Mouse (Mus musculus): ENCODE measurements around the gene Thy1.

Gene Thy1

DNA sequence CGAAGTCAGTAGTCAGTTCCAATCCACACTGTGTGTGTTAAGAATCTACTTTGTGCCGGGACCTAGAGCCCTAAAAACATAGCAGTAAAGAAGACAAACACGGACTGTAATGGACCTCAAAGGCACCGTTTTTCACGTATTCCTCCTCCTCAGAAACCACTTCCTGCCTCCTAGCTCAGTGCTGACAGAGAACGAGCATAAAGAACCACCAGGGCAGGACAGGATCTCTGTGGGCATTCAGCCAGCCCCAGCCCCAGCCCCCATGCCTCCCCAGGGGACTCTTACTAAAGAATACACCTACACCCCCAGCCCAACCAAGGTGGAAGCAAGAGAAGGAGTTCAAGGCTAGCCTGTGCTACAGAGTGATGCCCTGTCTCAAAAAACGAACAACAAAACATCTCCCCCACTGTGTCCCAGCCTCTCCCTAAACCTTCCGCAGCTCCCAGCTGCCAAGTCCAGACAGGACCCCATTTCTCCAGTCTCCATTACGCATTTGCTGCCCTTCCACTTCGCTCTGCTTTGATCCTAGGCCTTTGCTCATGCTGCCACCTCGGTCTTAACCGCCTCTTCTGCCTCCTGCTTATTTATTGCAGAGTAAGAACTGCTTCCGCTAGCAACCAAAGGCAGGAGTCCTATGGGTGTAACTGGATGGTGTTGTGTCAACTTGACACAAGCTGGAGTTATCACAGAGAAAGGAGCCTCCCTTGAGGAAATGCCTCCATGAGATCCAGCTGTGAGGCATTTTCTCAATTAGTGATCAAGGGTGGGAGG, 9.0 kb upstream of the Thy1 start:
- DNase-seq (ENCODE audit: low read depth) = peak; percentile 8

DNA sequence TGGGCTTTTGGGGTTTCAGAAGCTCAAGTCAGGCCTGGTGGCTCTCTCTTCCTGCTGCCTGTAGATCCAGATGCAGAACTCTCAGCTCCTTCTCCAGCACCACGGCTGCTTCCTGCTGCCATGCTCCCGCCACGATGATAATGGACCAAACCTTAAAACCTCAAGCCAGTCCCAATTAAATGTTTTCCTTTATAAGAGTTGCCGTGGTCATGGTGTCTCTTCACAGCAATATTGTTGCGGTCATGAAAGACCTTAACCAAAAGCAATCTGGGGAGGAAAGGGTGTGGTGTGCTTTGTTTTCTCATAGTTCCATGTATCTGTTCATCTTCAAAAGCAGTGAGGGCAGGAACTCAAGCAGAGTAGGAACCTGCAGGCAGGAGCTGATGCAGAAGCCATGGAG, 6.1 kb upstream of the Thy1 start:
- DNase-seq (ENCODE audit: low read depth) = no peak

DNA sequence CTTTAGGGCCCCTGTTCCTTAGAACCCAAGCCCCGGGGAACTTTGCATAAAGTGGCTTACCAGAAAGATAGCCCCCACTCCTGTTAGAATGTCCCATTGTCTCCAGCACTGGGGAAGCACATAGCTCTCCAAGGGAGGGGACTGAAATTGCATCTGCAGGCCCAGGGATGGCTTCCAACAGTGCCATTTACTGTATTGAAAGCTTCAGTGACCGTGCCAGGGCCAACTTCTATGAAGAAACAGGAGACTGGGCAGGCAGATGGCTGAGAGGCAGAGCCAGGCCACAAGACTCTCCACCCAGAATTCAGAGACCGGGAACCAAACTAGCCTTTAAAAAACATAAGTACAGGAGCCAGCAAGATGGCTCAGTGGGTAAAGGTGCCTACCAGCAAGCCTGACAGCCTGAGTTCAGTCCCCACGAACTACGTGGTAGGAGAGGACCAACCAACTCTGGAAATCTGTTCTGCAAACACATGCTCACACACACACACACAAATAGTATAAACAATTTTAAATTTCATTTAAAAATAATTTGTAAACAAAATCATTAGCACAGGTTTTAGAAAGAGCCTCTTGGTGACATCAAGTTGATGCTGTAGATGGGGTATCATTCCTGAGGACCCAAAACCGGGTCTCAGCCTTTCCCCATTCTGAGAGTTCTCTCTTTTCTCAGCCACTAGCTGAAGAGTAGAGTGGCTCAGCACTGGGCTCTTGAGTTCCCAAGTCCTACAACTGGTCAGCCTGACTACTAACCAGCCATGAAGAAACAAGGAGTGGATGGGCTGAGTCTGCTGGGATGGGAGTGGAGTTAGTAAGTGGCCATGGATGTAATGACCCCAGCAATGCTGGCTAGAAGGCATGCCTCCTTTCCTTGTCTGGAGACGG, 1.4 kb upstream of the Thy1 start:
- DNase-seq (ENCODE audit: low read depth) = no peak

DNA sequence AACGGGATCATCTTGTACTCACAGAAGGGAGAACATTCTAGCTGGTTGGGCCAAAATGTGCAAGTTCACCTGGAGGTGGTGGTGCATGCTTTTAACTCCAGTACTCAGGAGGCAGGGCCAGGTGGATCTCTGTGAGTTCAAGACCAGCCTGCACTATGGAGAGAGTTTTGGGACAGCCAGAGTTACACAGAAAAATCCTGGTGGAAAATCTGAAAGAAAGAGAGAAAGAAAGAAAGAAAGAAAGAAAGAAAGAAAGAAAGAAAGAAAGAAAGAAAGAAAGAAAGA, 846 bp upstream of the Thy1 start:
- no peak for DNase-seq (ENCODE audit: low read depth)

DNA sequence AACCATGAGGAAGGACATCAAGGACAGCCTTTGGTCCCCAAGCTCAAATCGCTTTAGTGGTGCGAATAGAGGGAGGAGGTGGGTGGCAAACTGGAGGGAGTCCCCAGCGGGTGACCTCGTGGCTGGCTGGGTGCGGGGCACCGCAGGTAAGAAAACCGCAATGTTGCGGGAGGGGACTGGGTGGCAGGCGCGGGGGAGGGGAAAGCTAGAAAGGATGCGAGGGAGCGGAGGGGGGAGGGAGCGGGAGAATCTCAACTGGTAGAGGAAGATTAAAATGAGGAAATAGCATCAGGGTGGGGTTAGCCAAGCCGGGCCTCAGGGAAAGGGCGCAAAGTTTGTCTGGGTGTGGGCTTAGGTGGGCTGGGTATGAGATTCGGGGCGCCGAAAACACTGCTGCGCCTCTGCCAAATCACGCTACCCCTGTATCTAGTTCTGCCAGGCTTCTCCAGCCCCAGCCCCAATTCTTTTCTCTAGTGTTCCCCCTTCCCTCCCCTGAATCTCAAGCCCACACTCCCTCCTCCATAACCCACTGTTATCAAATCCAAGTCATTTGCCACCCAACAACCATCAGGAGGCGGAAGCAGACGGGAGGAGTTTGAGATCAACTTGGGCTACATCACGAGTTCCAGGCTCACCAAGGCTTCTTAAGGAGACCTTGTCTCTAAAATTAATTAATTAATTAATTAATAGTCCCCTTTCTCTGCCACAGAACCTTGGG, 683 bp downstream of the Thy1 start:
- no peak for DNase-seq (ENCODE audit: low read depth)

DNA sequence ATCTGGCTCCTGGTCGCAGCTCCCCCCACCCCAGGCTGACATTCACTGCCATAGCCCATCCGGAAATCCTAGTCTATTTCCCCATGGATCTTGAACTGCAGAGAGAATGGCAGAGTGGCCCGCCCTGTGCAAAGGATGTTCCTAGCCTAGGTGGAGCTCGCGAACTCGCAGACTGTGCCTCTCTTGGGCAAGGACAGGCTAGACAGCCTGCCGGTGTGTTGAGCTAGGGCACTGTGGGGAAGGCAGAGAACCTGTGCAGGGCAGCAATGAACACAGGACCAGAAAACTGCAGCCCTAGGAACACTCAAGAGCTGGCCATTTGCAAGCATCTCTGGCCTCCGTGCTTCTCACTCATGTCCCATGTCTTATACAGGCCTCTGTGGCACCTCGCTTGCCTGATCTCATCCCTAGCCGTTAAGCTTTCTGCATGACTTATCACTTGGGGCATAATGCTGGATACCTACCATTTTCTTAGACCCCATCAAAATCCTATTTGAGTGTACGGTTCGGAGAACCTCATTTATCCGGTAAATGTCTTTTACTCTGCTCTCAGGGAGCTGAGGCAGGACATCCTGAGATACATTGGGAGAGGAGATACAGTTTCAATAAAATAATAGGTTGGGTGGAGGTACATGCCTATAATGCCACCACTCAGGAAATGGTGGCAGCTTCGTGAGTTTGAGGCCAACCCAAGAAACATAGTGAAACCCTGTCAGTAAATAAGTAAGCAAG, 1.4 kb downstream of the Thy1 start:
- no peak for DNase-seq (ENCODE audit: low read depth)

DNA sequence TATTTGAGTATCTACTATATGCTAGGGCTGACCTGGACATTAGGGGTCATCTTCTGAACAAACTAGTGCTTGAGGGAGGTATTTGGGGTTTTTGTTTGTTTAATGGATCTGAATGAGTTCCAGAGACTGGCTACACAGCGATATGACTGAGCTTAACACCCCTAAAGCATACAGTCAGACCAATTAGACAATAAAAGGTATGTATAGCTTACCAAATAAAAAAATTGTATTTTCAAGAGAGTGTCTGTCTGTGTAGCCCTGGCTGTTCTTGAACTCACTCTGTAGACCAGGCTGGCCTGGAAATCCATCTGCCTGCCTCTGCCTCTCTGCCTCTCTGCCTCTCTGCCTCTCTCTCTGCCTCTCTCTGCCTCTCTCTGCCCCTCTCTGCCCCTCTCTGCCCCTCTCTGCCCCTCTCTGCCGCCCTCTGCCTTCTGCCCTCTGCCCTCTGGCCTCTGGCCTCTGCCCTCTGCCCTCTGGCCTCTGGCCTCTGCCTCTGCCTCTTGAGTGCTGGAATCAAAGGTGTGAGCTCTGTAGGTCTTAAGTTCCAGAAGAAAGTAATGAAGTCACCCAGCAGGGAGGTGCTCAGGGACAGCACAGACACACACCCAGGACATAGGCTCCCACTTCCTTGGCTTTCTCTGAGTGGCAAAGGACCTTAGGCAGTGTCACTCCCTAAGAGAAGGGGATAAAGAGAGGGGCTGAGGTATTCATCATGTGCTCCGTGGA, 2.1 kb downstream of the Thy1 start:
- DNase-seq (ENCODE audit: low read depth) = no peak

DNA sequence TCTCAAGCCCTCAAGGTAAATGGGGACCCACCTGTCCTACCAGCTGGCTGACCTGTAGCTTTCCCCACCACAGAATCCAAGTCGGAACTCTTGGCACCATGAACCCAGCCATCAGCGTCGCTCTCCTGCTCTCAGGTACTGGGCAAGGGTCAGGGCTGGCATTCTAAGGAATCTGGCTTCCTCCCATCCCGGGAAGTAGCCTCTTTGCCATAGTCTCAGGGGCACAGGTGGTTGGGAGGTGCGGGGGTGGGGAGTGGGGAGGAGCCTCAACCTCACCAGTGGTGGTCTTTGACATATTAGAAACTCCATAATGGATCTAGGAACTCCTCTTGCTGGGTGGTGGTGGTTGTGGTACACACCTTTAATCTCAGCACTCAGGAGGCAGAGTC, 2.7 kb downstream of the Thy1 start:
- no peak for DNase-seq (ENCODE audit: low read depth)

DNA sequence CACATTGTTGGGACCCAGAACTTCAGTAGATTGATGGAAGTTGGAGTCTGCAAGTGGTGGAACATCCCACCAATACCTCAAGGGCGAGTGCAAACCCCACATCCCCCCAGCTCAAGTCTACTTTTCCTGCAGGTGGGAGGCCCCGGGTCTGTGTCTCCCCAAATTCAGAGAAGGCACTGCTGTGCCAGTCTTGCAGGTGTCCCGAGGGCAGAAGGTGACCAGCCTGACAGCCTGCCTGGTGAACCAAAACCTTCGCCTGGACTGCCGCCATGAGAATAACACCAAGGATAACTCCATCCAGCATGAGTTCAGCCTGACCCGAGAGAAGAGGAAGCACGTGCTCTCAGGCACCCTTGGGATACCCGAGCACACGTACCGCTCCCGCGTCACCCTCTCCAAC, 3.2 kb downstream of the Thy1 start:
- no peak for DNase-seq (ENCODE audit: low read depth)

DNA sequence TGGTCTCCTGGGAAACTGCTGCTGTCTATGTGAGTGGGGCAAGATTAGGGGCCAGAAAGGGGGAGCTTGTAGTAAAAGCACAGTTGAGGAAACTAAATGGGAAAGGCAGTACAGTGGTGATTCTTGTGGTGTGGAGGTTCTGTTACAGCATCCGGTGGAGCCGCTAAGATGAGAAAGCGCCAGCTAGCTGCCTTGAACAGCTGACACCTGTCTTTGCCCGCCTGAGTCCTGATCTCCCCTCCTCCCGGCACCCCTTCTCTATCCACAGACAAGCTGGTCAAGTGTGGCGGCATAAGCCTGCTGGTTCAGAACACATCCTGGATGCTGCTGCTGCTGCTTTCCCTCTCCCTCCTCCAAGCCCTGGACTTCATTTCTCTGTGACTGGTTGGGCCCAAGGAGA, 3.9 kb downstream of the Thy1 start:
- no peak for DNase-seq (ENCODE audit: low read depth)

DNA sequence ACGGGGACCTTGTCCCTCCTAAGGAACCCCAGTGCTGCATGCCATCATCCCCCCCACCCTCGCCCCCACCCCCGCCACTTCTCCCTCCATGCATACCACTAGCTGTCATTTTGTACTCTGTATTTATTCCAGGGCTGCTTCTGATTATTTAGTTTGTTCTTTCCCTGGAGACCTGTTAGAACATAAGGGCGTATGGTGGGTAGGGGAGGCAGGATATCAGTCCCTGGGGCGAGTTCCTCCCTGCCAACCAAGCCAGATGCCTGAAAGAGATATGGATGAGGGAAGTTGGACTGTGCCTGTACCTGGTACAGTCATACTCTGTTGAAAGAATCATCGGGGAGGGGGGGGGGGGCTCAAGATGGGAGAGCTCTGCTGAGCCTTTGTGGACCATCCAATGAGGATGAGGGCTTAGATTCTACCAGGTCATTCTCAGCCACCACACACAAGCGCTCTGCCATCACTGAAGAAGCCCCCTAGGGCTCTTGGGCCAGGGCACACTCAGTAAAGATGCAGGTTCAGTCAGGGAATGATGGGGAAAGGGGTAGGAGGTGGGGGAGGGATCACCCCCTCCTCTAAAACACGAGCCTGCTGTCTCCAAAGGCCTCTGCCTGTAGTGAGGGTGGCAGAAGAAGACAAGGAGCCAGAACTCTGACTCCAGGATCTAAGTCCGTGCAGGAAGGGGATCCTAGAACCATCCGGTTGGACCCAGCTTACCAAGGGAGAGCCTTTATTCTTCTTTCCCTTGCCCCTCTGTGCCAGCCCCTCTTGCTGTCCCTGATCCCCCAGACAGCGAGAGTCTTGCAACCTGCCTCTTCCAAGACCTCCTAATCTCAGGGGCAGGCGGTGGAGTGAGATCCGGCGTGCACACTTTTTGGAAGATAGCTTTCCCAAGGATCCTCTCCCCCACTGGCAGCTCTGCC, 4.6 kb downstream of the Thy1 start:
- no peak for DNase-seq (ENCODE audit: low read depth)

DNA sequence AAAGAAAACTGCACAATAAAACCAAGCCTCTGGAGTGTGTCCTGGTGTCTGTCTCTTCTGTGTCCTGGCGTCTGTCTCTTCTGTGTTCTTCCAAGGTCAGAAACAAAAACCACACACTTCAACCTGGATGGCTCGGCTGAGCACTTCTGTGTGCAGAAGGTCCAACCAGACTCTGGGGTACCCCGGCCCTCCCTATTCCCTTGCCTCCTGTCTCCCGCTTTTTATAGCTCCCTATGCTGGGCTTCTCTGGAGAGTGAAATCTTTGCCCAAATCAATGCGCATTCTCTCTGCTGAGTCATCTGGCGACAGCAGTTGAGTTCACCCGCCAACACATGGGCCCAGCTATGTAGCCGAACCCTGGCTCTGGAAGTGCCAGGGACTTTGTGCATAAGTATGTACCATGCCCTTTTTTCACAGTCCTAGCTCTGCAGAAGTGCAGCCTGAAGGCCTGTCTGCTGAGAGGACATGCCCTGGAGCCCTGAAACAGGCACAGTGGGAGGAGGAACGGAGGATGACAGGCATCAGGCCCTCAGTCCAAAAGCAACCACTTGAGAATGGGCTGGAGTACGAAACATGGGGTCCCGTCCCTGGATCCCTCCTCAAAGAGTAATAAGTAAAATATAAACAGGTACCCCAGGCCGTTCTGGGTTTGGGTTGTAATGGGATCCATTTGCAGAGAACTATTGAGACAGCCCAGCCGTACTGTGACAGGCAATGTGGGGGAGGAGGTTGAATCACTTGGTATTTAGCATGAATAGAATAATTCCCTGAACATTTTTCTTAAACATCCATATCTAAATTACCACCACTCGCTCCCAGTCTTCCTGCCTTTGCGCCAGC, 5.6 kb downstream of the Thy1 start:
- DNase-seq (ENCODE audit: low read depth) = no peak

DNA sequence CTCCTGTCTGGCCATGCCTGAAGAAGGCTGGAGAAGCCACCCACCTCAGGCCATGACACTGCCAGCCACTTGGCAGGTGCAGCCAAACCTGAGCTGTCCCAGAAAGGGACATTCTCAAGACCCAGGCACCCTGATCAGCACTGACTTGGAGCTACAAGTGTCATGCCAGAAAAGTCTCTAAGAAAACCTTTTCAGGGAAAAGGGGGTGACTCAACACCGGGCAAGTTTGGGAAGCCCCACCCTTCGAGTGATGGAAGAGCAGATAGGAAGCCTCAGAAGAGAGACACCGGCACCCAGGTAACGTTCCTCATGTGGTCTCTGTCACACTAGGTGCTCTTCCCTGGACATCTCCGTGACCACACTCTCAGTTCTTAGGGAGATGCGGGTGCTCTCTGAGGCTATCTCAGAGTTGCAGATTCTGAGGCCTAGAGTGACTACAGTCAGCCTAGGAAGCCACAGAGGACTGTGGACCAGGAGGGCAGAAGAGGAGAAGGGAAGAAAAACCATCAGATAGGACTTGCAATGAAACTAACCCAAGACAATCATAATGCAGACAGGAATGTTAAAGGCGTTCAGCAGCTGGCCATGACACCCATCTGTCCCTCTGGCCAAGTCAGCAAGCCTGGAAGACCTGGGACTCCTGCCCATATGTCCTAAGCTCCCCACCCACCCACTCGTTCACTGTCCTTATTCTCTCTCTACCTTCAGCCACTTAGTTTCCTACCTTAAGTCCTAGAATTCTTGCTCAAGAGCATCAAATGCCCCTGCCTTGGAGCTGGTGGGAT, 6.4 kb downstream of the Thy1 start:
- no peak for DNase-seq (ENCODE audit: low read depth)

DNA sequence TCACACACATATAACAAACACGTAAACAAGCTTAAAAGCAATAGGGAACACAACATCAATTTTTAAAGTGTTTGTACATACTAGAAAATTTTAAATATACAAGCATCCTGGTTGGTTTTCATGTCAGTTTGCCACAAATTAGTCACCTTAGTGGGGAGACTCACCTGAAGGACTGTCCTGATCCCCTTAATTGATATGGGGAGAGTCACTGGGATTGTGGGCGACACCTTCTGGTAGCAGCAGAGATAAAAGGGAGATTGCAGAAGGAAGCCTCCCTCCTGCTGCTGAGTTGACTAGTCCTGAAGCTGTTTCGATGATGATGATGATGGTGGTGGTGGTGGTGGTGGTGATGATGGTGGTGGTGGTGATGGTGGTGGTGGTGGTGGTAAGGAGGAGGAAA, 9.7 kb downstream of the Thy1 start:
- no peak for DNase-seq (ENCODE audit: low read depth)

DNA sequence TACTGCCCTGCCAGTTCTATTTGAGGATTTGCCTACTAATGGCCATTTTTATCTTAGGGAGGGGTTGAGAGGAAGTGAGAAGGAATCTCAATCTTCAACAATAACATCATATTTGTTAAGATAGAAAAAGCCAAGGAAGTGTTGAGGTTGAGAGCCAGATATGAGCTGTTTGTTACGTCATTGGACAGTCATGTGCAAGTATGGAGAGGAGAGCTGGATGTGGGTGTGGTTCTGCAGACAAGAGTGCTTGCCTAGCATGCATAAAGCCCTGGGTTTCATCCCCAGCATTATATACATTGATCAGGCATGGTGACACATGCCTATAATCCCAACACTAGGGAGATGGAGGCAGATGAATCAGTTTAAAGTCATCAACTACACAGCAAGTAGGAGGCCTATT, 10.8 kb downstream of the Thy1 start:
- DNase-seq (ENCODE audit: low read depth) = peak; percentile 12

DNA sequence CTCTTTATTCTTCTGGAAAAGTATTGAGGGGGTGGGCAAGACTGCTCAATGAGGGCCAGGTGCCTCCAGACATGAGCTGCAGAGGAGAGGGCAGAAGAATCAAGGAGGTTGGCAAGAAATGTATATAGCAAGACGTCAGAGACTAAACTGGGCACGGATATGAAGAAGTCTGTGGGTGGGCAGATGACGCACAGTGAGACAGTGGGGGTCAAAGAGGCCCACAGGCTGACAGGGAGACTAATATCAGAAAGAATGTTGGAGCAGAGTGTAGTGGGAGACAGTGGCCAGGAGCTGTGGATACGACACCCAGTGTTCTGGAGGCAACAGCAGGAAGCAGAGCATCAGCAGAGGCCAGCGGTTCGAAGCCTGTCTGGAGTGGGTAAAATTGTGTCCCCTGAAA, 15.4 kb downstream of the Thy1 start:
- no peak for DNase-seq (ENCODE audit: low read depth)

DNA sequence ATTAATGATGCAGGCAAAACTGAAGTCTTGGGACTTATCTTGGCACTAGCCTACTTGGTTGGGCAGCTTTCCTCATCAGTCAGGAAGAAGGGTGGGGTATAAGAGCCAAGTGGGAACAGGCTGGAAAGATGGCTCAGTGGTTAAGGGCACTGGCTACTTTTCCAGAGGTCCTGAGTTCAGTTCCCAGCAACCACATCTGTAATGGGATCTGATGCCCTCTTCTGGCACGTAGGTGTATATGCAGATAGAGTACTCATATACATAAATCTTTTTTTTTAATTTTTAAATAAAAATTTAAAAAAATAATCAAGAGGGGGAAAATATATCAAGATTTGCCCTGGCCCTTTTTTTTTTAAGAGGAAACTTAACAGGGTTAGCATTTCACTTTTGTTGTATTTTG, 22.0 kb downstream of the Thy1 start:
- no peak for DNase-seq (ENCODE audit: low read depth)

DNA sequence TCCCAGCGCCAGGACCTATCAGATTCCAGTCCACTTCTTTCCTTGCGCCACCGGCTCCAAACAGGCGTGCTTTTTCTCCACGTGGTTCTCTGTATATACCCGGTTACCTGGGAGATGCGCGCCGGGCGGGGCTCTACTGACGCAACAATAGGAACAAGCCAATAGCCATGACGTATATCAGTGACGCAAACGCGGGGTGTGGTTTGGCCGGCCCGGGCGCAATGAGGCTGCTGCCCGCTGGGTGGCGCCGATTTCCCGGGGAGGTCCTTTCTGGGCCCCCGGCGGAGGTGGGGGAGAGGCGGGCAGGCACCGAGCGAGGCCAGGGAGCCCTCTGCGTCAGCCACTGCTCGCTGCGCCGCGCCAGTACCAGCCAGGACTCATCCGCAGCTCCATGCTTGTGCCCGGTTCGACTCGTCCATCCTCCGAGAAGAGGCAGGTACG, 23.6 kb downstream of the Thy1 start, which contains the start of gene Usp2:
Gene Usp2 (plus strand): TSS at position 237 of the 441 bp plus-strand sequence.
- peak; percentile 98 for DNase-seq (ENCODE audit: low read depth)
